Comparison of ENCODE assay signal across 33 mouse cellular contexts in genomic region chr4:137454582-137454981, GRCm38 (mm10). TPM values are rescaled to one million over a fixed set of nuclear protein-coding genes. Genes with fewer than 3 reads are reported as not detected.
"Had no signal": no experiment of that assay in that cellular context is flagged by ENCODE, and none has a peak within 500 bp of the region (broad histone marks: within the 10 kb centered on the region; RNA-seq: fewer than 3 reads in every experiment).

No protein-coding gene starts in this region.

- H3K4me3 ChIP-seq: gastrocnemius, adult 2 months; heart, adult 2 months; heart, embryonic 13.5 days; heart, embryonic 15.5 days; hindbrain, embryonic 10.5 days; hindbrain, embryonic 12.5 days; intestine, embryonic 15.5 days; limb, embryonic 13.5 days; limb, embryonic 15.5 days; liver, embryonic 12.5 days had no signal

- H3K4me2 ChIP-seq: heart, embryonic 11.5 days; heart, embryonic 13.5 days; heart, embryonic 15.5 days; hindbrain, embryonic 12.5 days; hindbrain, embryonic 14.5 days; intestine, embryonic 15.5 days; limb, embryonic 13.5 days; limb, embryonic 15.5 days; liver, embryonic 12.5 days had no signal

- DNase-seq: gastrocnemius, adult 2 months; gastrocnemius, postnatal 10 days; gastrocnemius, postnatal 25 days; heart, adult 2 months; heart, postnatal 14 days; heart, postnatal 4 days; kidney, adult 18-20 months; kidney, adult 8-10 months; kidney, postnatal 10 days; kidney, postnatal 36 days; layer of hippocampus, adult 9-11 months; layer of hippocampus, postnatal 36 days; left cerebral cortex, postnatal 4 days had no signal

- H3K9ac ChIP-seq: heart, embryonic 13.5 days; heart, embryonic 15.5 days; hindbrain, embryonic 12.5 days; hindbrain, embryonic 14.5 days; intestine, embryonic 15.5 days; limb, embryonic 13.5 days; limb, embryonic 15.5 days; liver, embryonic 12.5 days had no signal

- H3K27me3 ChIP-seq: heart, embryonic 13.5 days; heart, embryonic 15.5 days; hindbrain, embryonic 12.5 days; intestine, embryonic 15.5 days; limb, embryonic 13.5 days; limb, embryonic 15.5 days; liver, embryonic 12.5 days had no signal

- H3K4me1 ChIP-seq: hindbrain, embryonic 12.5 days; intestine, embryonic 15.5 days; limb, embryonic 13.5 days had no signal

- ATAC-seq: hindbrain, embryonic 16.5 days; inflammation-experienced regulatory T-cells, adult 6 months; intestine, embryonic 15.5 days; intestine, postnatal 0 days; liver, embryonic 12.5 days had no signal

- H3K27ac ChIP-seq: gastrocnemius, adult 2 months; heart, adult 2 months; heart, embryonic 13.5 days; heart, embryonic 15.5 days; hindbrain, embryonic 10.5 days; hindbrain, embryonic 12.5 days; hindbrain, embryonic 14.5 days; intestine, embryonic 15.5 days; limb, embryonic 13.5 days; limb, embryonic 15.5 days; liver, embryonic 12.5 days had no signal

- H3K36me3 ChIP-seq: heart, embryonic 13.5 days; heart, embryonic 15.5 days; hindbrain, embryonic 10.5 days; hindbrain, embryonic 12.5 days; intestine, embryonic 15.5 days; limb, embryonic 13.5 days; limb, embryonic 15.5 days; liver, embryonic 12.5 days had no signal

- H3K9me3 ChIP-seq: heart, embryonic 13.5 days; heart, embryonic 15.5 days; hindbrain, embryonic 10.5 days; hindbrain, embryonic 12.5 days; intestine, embryonic 15.5 days; limb, embryonic 13.5 days; limb, embryonic 15.5 days; liver, embryonic 12.5 days had no signal

RNA-seq across cellular contexts. Expression of gene 1700013G24Rik, which starts 1.5 kb away (rescaled TPM):
- polyA plus RNA-seq: frontal cortex, adult 2 months; heart, embryonic 11.5 days; heart, embryonic 13.5 days; heart, embryonic 15.5 days; heart, postnatal 0 days; hindbrain, embryonic 10.5 days; hindbrain, embryonic 12.5 days; hindbrain, embryonic 14.5 days; hindbrain, embryonic 16.5 days; inflammation-experienced regulatory T-cells, adult 6 months; intestine, embryonic 15.5 days; intestine, postnatal 0 days; kidney, embryonic 14.5 days; kidney, embryonic 16.5 days; large intestine, adult 2 months; limb, embryonic 11.5 days; limb, embryonic 13.5 days; liver, adult 2 months; liver, embryonic 12.5 days had no signal

RNA-seq across cellular contexts. Expression of gene Hspg2, which starts 14.0 kb away (rescaled TPM):
- polyA plus RNA-seq: inflammation-experienced regulatory T-cells, adult 6 months had no signal

RNA-seq across cellular contexts. Expression of gene Cela3b, which starts 24.2 kb away (rescaled TPM):
- polyA plus RNA-seq: frontal cortex, adult 2 months; heart, adult 2 months; heart, embryonic 11.5 days; heart, embryonic 13.5 days; heart, embryonic 15.5 days; heart, postnatal 0 days; hindbrain, embryonic 10.5 days; hindbrain, embryonic 12.5 days; hindbrain, embryonic 14.5 days; hindbrain, embryonic 16.5 days; inflammation-experienced regulatory T-cells, adult 6 months; kidney, embryonic 14.5 days; kidney, embryonic 16.5 days; limb, embryonic 11.5 days; limb, embryonic 15.5 days; liver, embryonic 12.5 days had no signal

RNA-seq across cellular contexts. Expression of gene Cela3a, which starts 45.0 kb away (rescaled TPM):
- polyA plus RNA-seq: frontal cortex, adult 2 months; heart, adult 2 months; heart, embryonic 11.5 days; heart, embryonic 13.5 days; heart, embryonic 15.5 days; heart, postnatal 0 days; hindbrain, embryonic 10.5 days; hindbrain, embryonic 12.5 days; hindbrain, embryonic 14.5 days; hindbrain, embryonic 16.5 days; inflammation-experienced regulatory T-cells, adult 6 months; intestine, embryonic 15.5 days; intestine, postnatal 0 days; kidney, embryonic 14.5 days; kidney, embryonic 16.5 days; large intestine, adult 2 months; limb, embryonic 11.5 days; limb, embryonic 13.5 days; limb, embryonic 15.5 days; liver, adult 2 months; liver, embryonic 12.5 days had no signal
